Comparison of ENCODE assay signal across 30 mouse cellular contexts in genomic region chr15:8741593-8741992, GRCm38 (mm10). TPM values are rescaled to one million over a fixed set of nuclear protein-coding genes. Genes with fewer than 3 reads are reported as not detected.
DNase-seq lines count a peak whose midpoint lies in the region; ATAC-seq and TF ChIP-seq lines count a peak whose summit lies in the region.
"Had no signal": no experiment of that assay in that cellular context is flagged by ENCODE, and none has a peak within 500 bp of the region (broad histone marks: within the 10 kb centered on the region; RNA-seq: fewer than 3 reads in every experiment).

No protein-coding gene starts in this region.

- WGBS in forebrain, embryonic 10.5 days: 71% methylated on average over 6 of the region's 6 CpGs
- WGBS in forebrain, embryonic 11.5 days: 51% methylated on average over 6 of the region's 6 CpGs
- WGBS in kidney, embryonic 15.5 days: 32% methylated on average over 6 of the region's 6 CpGs
- WGBS in midbrain, embryonic 10.5 days: 61% methylated on average over 6 of the region's 6 CpGs
- 60% methylated on average over 6 of the region's 6 CpGs for WGBS in midbrain, embryonic 11.5 days
- WGBS in thymus, adult 2 months: 85% methylated on average over 6 of the region's 6 CpGs

- no peak for DNase-seq in forebrain, embryonic 10.5 days (ENCODE audit: extremely low spot score, low spot score)
- DNase-seq in forebrain, embryonic 11.5 days (ENCODE audit: low spot score): no peak
- no peak for DNase-seq in kidney, adult 11 months
- no peak for DNase-seq in midbrain, embryonic 10.5 days (ENCODE audit: low spot score)
- no peak for DNase-seq in midbrain, embryonic 11.5 days (ENCODE audit: low spot score, missing footprints)
- no peak for DNase-seq in thymus, adult 2 months
- DNase-seq: adrenal gland, postnatal 14 days; cerebellum, adult 11-12 months; cerebellum, adult 9-11 months; gastrocnemius, postnatal 25 days; kidney, adult 18-20 months; kidney, postnatal 4 days; liver, embryonic 13.5 days; lung, adult 18-20 months; lung, postnatal 14 days; right cerebral cortex, postnatal 4 days; thymus, adult 18-20 months; thymus, postnatal 36 days had no signal

- H3K4me1 ChIP-seq in forebrain, embryonic 10.5 days: peaks cover 14% of the 10 kb centered on the region
- H3K4me1 ChIP-seq in forebrain, embryonic 11.5 days (replicated peaks; ENCODE audit: control insufficient read depth, insufficient read depth, low read length): 0 out of 2 replicates have a peak, but pooled peaks cover 3% of the 10 kb centered on the region
- H3K4me1 ChIP-seq in kidney, embryonic 15.5 days: peaks cover 5% of the 10 kb centered on the region
- H3K4me1 ChIP-seq in midbrain, embryonic 10.5 days: peaks cover 11% of the 10 kb centered on the region
- no peaks in the 10 kb centered on the region for H3K4me1 ChIP-seq in midbrain, embryonic 11.5 days (ENCODE audit: control insufficient read depth, insufficient read depth, low read length)
- no peaks in the 10 kb centered on the region for H3K4me1 ChIP-seq in thymus, adult 2 months (replicated peaks; ENCODE audit: control insufficient read depth, insufficient read depth, low read length)
- H3K4me1 ChIP-seq: forebrain, embryonic 13.5 days; heart, embryonic 10.5 days; heart, embryonic 15.5 days; limb, embryonic 10.5 days; limb, embryonic 15.5 days; liver, embryonic 13.5 days had no signal

- no peaks in the 10 kb centered on the region for H3K27me3 ChIP-seq in forebrain, embryonic 10.5 days (ENCODE audit: poor library complexity, severe bottlenecking)
- H3K27me3 ChIP-seq in forebrain, embryonic 11.5 days (ENCODE audit: control insufficient read depth, insufficient read depth, low read length): no peaks in the 10 kb centered on the region
- no peaks in the 10 kb centered on the region for H3K27me3 ChIP-seq in kidney, embryonic 15.5 days
- no peaks in the 10 kb centered on the region for H3K27me3 ChIP-seq in midbrain, embryonic 10.5 days (ENCODE audit: low read depth, poor library complexity, severe bottlenecking)
- no peaks in the 10 kb centered on the region for H3K27me3 ChIP-seq in midbrain, embryonic 11.5 days (ENCODE audit: control insufficient read depth, insufficient read depth, low read length)
- H3K27me3 ChIP-seq in thymus, adult 2 months (ENCODE audit: control insufficient read depth, insufficient read depth, low read length): no peaks in the 10 kb centered on the region
- H3K27me3 ChIP-seq: embryonic facial prominence, embryonic 13.5 days; forebrain, embryonic 13.5 days; heart, embryonic 15.5 days; limb, embryonic 15.5 days; liver, embryonic 13.5 days; Patski had no signal

- no peak for ATAC-seq in forebrain, embryonic 11.5 days (replicated peaks; ENCODE audit: low FRiP score)
- ATAC-seq in kidney, embryonic 15.5 days (replicated peaks; ENCODE audit: low FRiP score): peak; percentile 66
- no peak for ATAC-seq in midbrain, embryonic 11.5 days (ENCODE audit: low FRiP score)
- ATAC-seq: forebrain, embryonic 13.5 days; inflammation-experienced regulatory T-cells, adult 6 months; midbrain, embryonic 16.5 days; Patski had no signal

- no peak overlapping the region for H3K9ac ChIP-seq in forebrain, embryonic 11.5 days (ENCODE audit: low read length)
- H3K9ac ChIP-seq in kidney, embryonic 15.5 days: no peak overlapping the region
- H3K9ac ChIP-seq in midbrain, embryonic 11.5 days (ENCODE audit: low read length): no peak overlapping the region
- H3K9ac ChIP-seq: embryonic facial prominence, embryonic 13.5 days; forebrain, embryonic 13.5 days; heart, embryonic 15.5 days; hindbrain, embryonic 14.5 days; limb, embryonic 15.5 days; liver, embryonic 13.5 days had no signal

- H3K9me3 ChIP-seq in forebrain, embryonic 10.5 days: no peaks in the 10 kb centered on the region
- H3K9me3 ChIP-seq in forebrain, embryonic 11.5 days (ENCODE audit: control insufficient read depth, low read length): no peaks in the 10 kb centered on the region
- H3K9me3 ChIP-seq in kidney, embryonic 15.5 days (replicated peaks): no peaks in the 10 kb centered on the region
- no peaks in the 10 kb centered on the region for H3K9me3 ChIP-seq in midbrain, embryonic 10.5 days (replicated peaks)
- no peaks in the 10 kb centered on the region for H3K9me3 ChIP-seq in midbrain, embryonic 11.5 days (ENCODE audit: control insufficient read depth, low read length)
- H3K9me3 ChIP-seq: embryonic facial prominence, embryonic 13.5 days; heart, embryonic 10.5 days; heart, embryonic 15.5 days; limb, embryonic 10.5 days; limb, embryonic 15.5 days; liver, embryonic 13.5 days had no signal

- H3K36me3 ChIP-seq in forebrain, embryonic 10.5 days (replicated peaks): no peaks in the 10 kb centered on the region
- H3K36me3 ChIP-seq in forebrain, embryonic 11.5 days (ENCODE audit: control insufficient read depth, insufficient read depth, low read length): no peaks in the 10 kb centered on the region
- no peaks in the 10 kb centered on the region for H3K36me3 ChIP-seq in kidney, embryonic 15.5 days
- H3K36me3 ChIP-seq in midbrain, embryonic 10.5 days: no peaks in the 10 kb centered on the region
- H3K36me3 ChIP-seq in midbrain, embryonic 11.5 days (ENCODE audit: control insufficient read depth, insufficient read depth, low read length): no peaks in the 10 kb centered on the region
- H3K36me3 ChIP-seq in thymus, adult 2 months (ENCODE audit: control insufficient read depth, insufficient read depth, low read length): no peaks in the 10 kb centered on the region
- H3K36me3 ChIP-seq: embryonic facial prominence, embryonic 13.5 days; heart, embryonic 10.5 days; heart, embryonic 15.5 days; limb, embryonic 10.5 days; limb, embryonic 15.5 days; liver, embryonic 13.5 days had no signal

- no peak overlapping the region for H3K4me2 ChIP-seq in forebrain, embryonic 11.5 days (ENCODE audit: low read depth, low read length, severe bottlenecking)
- H3K4me2 ChIP-seq in kidney, embryonic 15.5 days: no peak overlapping the region
- H3K4me2 ChIP-seq in midbrain, embryonic 11.5 days: no peak overlapping the region
- H3K4me2 ChIP-seq: embryonic facial prominence, embryonic 13.5 days; forebrain, embryonic 13.5 days; heart, embryonic 15.5 days; hindbrain, embryonic 14.5 days; limb, embryonic 15.5 days; liver, embryonic 13.5 days had no signal

- TF ChIP-seq POLR2A in thymus, adult 2 months (IDR thresholded peaks at IDR 0.05; ENCODE audit: control insufficient read depth, extremely low read depth, insufficient read depth, low read length, poor library complexity): no peak

- no peak overlapping the region for H3K4me3 ChIP-seq in forebrain, embryonic 10.5 days
- no peak overlapping the region for H3K4me3 ChIP-seq in forebrain, embryonic 11.5 days (ENCODE audit: low read depth, low read length)
- no peak overlapping the region for H3K4me3 ChIP-seq in kidney, embryonic 15.5 days (replicated peaks)
- H3K4me3 ChIP-seq in midbrain, embryonic 10.5 days: no peak overlapping the region
- no peak overlapping the region for H3K4me3 ChIP-seq in midbrain, embryonic 11.5 days (ENCODE audit: low read depth, low read length)
- H3K4me3 ChIP-seq in thymus, adult 2 months (ENCODE audit: control insufficient read depth, insufficient read depth, low read length): no peak overlapping the region
- H3K4me3 ChIP-seq: embryonic facial prominence, embryonic 13.5 days; forebrain, embryonic 13.5 days; heart, embryonic 10.5 days; heart, embryonic 15.5 days; limb, embryonic 10.5 days; limb, embryonic 15.5 days; liver, embryonic 13.5 days had no signal

- TF ChIP-seq CTCF in thymus, adult 2 months (IDR thresholded peaks at IDR 0.05; ENCODE audit: borderline replicate concordance, control insufficient read depth, extremely low read depth, insufficient read depth, low read length, poor library complexity): no peak

- peak overlapping the region; percentile 70 for H3K27ac ChIP-seq in forebrain, embryonic 10.5 days
- H3K27ac ChIP-seq in forebrain, embryonic 11.5 days (ENCODE audit: low read depth, low read length): no peak overlapping the region
- H3K27ac ChIP-seq in kidney, embryonic 15.5 days: no peak overlapping the region
- H3K27ac ChIP-seq in midbrain, embryonic 10.5 days (replicated peaks): peak overlapping the region; percentile 49; the same call in 1 of the 2 replicates
- H3K27ac ChIP-seq in midbrain, embryonic 11.5 days (ENCODE audit: low read depth, low read length): no peak overlapping the region
- H3K27ac ChIP-seq in thymus, adult 2 months (ENCODE audit: control insufficient read depth, insufficient read depth, low read length): no peak overlapping the region
- H3K27ac ChIP-seq: embryonic facial prominence, embryonic 13.5 days; forebrain, embryonic 13.5 days; heart, embryonic 10.5 days; heart, embryonic 15.5 days; hindbrain, embryonic 14.5 days; limb, embryonic 10.5 days; limb, embryonic 15.5 days; liver, embryonic 13.5 days; stomach, postnatal 0 days had no signal

RNA-seq across cellular contexts. Expression of gene Slc1a3, which starts 31.0 kb away (rescaled TPM):
- 27.0 and 29.0 TPM in 2 replicates for polyA plus RNA-seq in forebrain, embryonic 10.5 days (2016; fragmentation: Nextera tagmentation; extraction: Ambion mirVana)
- polyA plus RNA-seq in forebrain, embryonic 11.5 days (2014; fragmentation: Nextera tagmentation; extraction: Ambion mirVana): 48.7 and 49.3 TPM in 2 replicates
- polyA plus RNA-seq in kidney, embryonic 15.5 days (2015; fragmentation: Nextera tagmentation; extraction: Ambion mirVana): 16.6 and 17.8 TPM in 2 replicates
- polyA plus RNA-seq in midbrain, embryonic 10.5 days (2016; fragmentation: Nextera tagmentation; extraction: Ambion mirVana): 23.5 and 30.2 TPM in 2 replicates
- 33.5 and 39.5 TPM in 2 replicates for polyA plus RNA-seq in midbrain, embryonic 11.5 days (2014; fragmentation: Nextera tagmentation; extraction: Ambion mirVana)
- polyA plus RNA-seq in thymus, adult 2 months (2012; rRNA removed): 19.2 and 23.1 TPM in 2 replicates

Comparison
In these comparisons a context has a peak if more than half of its experiments do, and no peak if none do; other contexts are left out.
1. H3K27ac ChIP-seq: peak in forebrain, embryonic 10.5 days (single experiment) and midbrain, embryonic 10.5 days (single experiment); none in forebrain, embryonic 11.5 days (single experiment), kidney, embryonic 15.5 days (single experiment), midbrain, embryonic 11.5 days (single experiment) and thymus, adult 2 months (single experiment).